Mouse (Mus musculus): ENCODE results near the gene Ech1.

Gene Ech1

GRCm38 (mm10) chr7:28824941-28825685, at the start of gene Ech1:
Ech1 (plus strand) TSS chr7:28825217.
- peak; percentile 87 to 90 for DNase-seq (ENCODE audit: low spot score in 2 of 2)

GRCm38 (mm10) chr7:28778825-28779224, 46.2 kb upstream of the Ech1 start:
- no peak for DNase-seq (ENCODE audit: low spot score in 2 of 2)

- DNase-seq (ENCODE audit: low spot score in 2 of 2) = peak; percentile 85 to 92
Observed at GRCm38 (mm10) chr7:28780067-28780658, 44.9 kb upstream of the Ech1 start.

- DNase-seq (ENCODE audit: low spot score in 2 of 2) = peak; percentile 69 to 72
Observed at GRCm38 (mm10) chr7:28780857-28781256, 44.2 kb upstream of the Ech1 start.

GRCm38 (mm10) chr7:28781261-28781663, 43.8 kb upstream of the Ech1 start:
- peak; percentile 84 to 85 for DNase-seq (ENCODE audit: low spot score in 2 of 2)

GRCm38 (mm10) chr7:28785161-28785560, 39.9 kb upstream of the Ech1 start:
- no peak for DNase-seq (ENCODE audit: low spot score in 2 of 2)

GRCm38 (mm10) chr7:28787884-28788283, 37.1 kb upstream of the Ech1 start:
- DNase-seq (ENCODE audit: low spot score in 2 of 2) = peak; percentile 43 to 55

- peak; percentile 94 to 95 for DNase-seq (ENCODE audit: low spot score in 2 of 2)
Observed at GRCm38 (mm10) chr7:28788307-28789195, 36.5 kb upstream of the Ech1 start, which contains the start of gene Rinl. Rinl (plus strand) TSS chr7:28788969.

- DNase-seq (ENCODE audit: low spot score in 2 of 2) = no peak
Observed at GRCm38 (mm10) chr7:28789235-28789634, 35.8 kb upstream of the Ech1 start.

GRCm38 (mm10) chr7:28790066-28790806, 34.8 kb upstream of the Ech1 start:
- no peak for DNase-seq (ENCODE audit: low spot score in 2 of 2)

- no peak for DNase-seq (ENCODE audit: low spot score in 2 of 2)
Observed at GRCm38 (mm10) chr7:28791706-28792105, 33.3 kb upstream of the Ech1 start.

- peak; percentile 53 to 60 for DNase-seq (ENCODE audit: low spot score in 2 of 2)
Observed at GRCm38 (mm10) chr7:28792391-28793185, 32.4 kb upstream of the Ech1 start.

- DNase-seq (ENCODE audit: low spot score in 2 of 2) = peak; percentile 56 to 62
Observed at GRCm38 (mm10) chr7:28793834-28794233, 31.2 kb upstream of the Ech1 start.

GRCm38 (mm10) chr7:28794496-28794895, 30.5 kb upstream of the Ech1 start:
- DNase-seq (ENCODE audit: low spot score in 2 of 2) = no peak

GRCm38 (mm10) chr7:28795832-28796231, 29.2 kb upstream of the Ech1 start:
- DNase-seq (ENCODE audit: low spot score in 2 of 2) = peak; percentile 41 to 49

GRCm38 (mm10) chr7:28796562-28796975, 28.4 kb upstream of the Ech1 start:
- DNase-seq (ENCODE audit: low spot score in 2 of 2) = peak; percentile 79 to 85

GRCm38 (mm10) chr7:28799994-28800393, 25.0 kb upstream of the Ech1 start:
- no peak for DNase-seq (ENCODE audit: low spot score in 2 of 2)

GRCm38 (mm10) chr7:28801451-28801850, 23.6 kb upstream of the Ech1 start:
- no peak for DNase-seq (ENCODE audit: low spot score in 2 of 2)

GRCm38 (mm10) chr7:28801901-28802670, 22.9 kb upstream of the Ech1 start:
- no peak for DNase-seq (ENCODE audit: low spot score in 2 of 2)

Data from spleen, postnatal 36 days (tissue).